9 mouse cellular contexts compared by ENCODE assay signal in genomic region chr17:67866541-67867241, GRCm38 (mm10).
DNase-seq lines count a peak whose midpoint lies in the region; ATAC-seq and TF ChIP-seq lines count a peak whose summit lies in the region.
"Had no signal": no experiment of that assay in that cellular context is flagged by ENCODE, and none has a peak within 500 bp of the region (broad histone marks: within the 10 kb centered on the region; RNA-seq: fewer than 3 reads in every experiment).

No protein-coding gene starts in this region.

- 63% methylated on average over 20 of the region's 20 CpGs for WGBS in lung, embryonic 14.5 days
- 19% methylated on average over 20 of the region's 20 CpGs for WGBS in embryonic facial prominence, embryonic 12.5 days
- WGBS in heart, embryonic 12.5 days, result 73% methylated on average over 20 of the region's 20 CpGs

- no peaks in the 10 kb centered on the region for H3K4me1 ChIP-seq in lung, embryonic 14.5 days (ENCODE audit: insufficient read depth)
- peaks cover 29% of the 10 kb centered on the region for H3K4me1 ChIP-seq in embryonic facial prominence, embryonic 12.5 days
- peaks cover 7% of the 10 kb centered on the region; the same call in 1 of the 2 replicates for H3K4me1 ChIP-seq in heart, embryonic 12.5 days (replicated peaks)

- peak overlapping the region; percentile 69 for H3K27ac ChIP-seq in lung, embryonic 14.5 days (ENCODE audit: low read depth)
- peak overlapping the region; percentile 96 for H3K27ac ChIP-seq in embryonic facial prominence, embryonic 12.5 days
- H3K27ac ChIP-seq in heart, embryonic 12.5 days (ENCODE audit: poor library complexity, severe bottlenecking), result peak overlapping the region; percentile 8; the same call in 1 of the 2 replicates

- H3K27me3 ChIP-seq in lung, embryonic 14.5 days (ENCODE audit: insufficient read depth, low read length), result no peaks in the 10 kb centered on the region
- H3K27me3 ChIP-seq in embryonic facial prominence, embryonic 12.5 days, result no peaks in the 10 kb centered on the region
- peaks cover 52% of the 10 kb centered on the region for H3K27me3 ChIP-seq in heart, embryonic 12.5 days (replicated peaks)

- DNase-seq in lung, embryonic 14.5 days, result peak; percentile 48
- DNase-seq in lung, postnatal 25 days (ENCODE audit: low spot score), result no peak
- peak; percentile 77 for DNase-seq in skeletal muscle tissue, adult 2 months (ENCODE audit: low read depth, low spot score)
- DNase-seq in layer of hippocampus, postnatal 14 days (ENCODE audit: low spot score in 2 of 2), result no peak
- no peak for DNase-seq in ovary, postnatal 36 days (ENCODE audit: low spot score)

- H3K4me3 ChIP-seq in lung, embryonic 14.5 days (ENCODE audit: low read depth, low read length), result no peak overlapping the region
- H3K4me3 ChIP-seq in embryonic facial prominence, embryonic 12.5 days, result no peak overlapping the region
- H3K4me3 ChIP-seq in heart, embryonic 12.5 days, result no peak overlapping the region

- H3K9ac ChIP-seq in lung, embryonic 14.5 days, result no peak overlapping the region
- H3K9ac ChIP-seq in embryonic facial prominence, embryonic 12.5 days, result no peak overlapping the region; the same call in 1 of the 2 replicates
- no peak overlapping the region for H3K9ac ChIP-seq in heart, embryonic 12.5 days

- no peak for ATAC-seq in lung, embryonic 14.5 days (ENCODE audit: insufficient read depth)
- peak; percentile 24; the same call in 1 of the 2 replicates for ATAC-seq in embryonic facial prominence, embryonic 12.5 days (ENCODE audit: insufficient number of reproducible peaks, insufficient read depth, low FRiP score, low TSS enrichment)
- ATAC-seq in heart, embryonic 12.5 days (ENCODE audit: insufficient number of reproducible peaks, low FRiP score), result no peak
- ATAC-seq: midbrain, embryonic 16.5 days had no signal

- H3K9me3 ChIP-seq in lung, embryonic 14.5 days (ENCODE audit: low read depth, low read length), result no peaks in the 10 kb centered on the region
- H3K9me3 ChIP-seq in embryonic facial prominence, embryonic 12.5 days, result no peaks in the 10 kb centered on the region
- peaks cover 9% of the 10 kb centered on the region; the same call in 1 of the 2 replicates for H3K9me3 ChIP-seq in heart, embryonic 12.5 days (replicated peaks)

- no peak overlapping the region for H3K4me2 ChIP-seq in lung, embryonic 14.5 days
- H3K4me2 ChIP-seq in embryonic facial prominence, embryonic 12.5 days (replicated peaks), result peak overlapping the region; percentile 32
- no peak overlapping the region for H3K4me2 ChIP-seq in heart, embryonic 12.5 days

- peaks cover 74% of the 10 kb centered on the region for H3K36me3 ChIP-seq in lung, embryonic 14.5 days (ENCODE audit: insufficient read depth)
- peaks cover 63% of the 10 kb centered on the region for H3K36me3 ChIP-seq in embryonic facial prominence, embryonic 12.5 days
- H3K36me3 ChIP-seq in heart, embryonic 12.5 days, result peaks cover 29% of the 10 kb centered on the region
- H3K36me3 ChIP-seq: G1E had no signal

- TF ChIP-seq CTCF in lung, embryonic 14.5 days (IDR thresholded peaks at IDR 0.05; ENCODE audit: low read depth), result no peak

Comparison
In these comparisons a context has a peak if more than half of its experiments do, and no peak if none do; other contexts are left out.
1. DNase-seq: peak in lung, embryonic 14.5 days (single experiment) and skeletal muscle tissue, adult 2 months (single experiment); none in lung, postnatal 25 days (single experiment), layer of hippocampus, postnatal 14 days (0 of 2) and ovary, postnatal 36 days (single experiment).
2. H3K27ac ChIP-seq: peak in every context shown above with its lines; median percentile 96 in embryonic facial prominence, embryonic 12.5 days; 69 in lung, embryonic 14.5 days; 8 in heart, embryonic 12.5 days.